Mouse (Mus musculus) CD8-positive naive resting alpha-beta T cell, adult 2 months (primary cell): ENCODE data around the gene Agbl4.

Source experiments
- DNase-seq, 2 experiments: peaks; one replicate each; pipeline ENCODE4 v3.0.0; 2022; ENCODE audit warnings: low read depth in 2 of 2, low spot score in 2 of 2

The Agbl4 gene

DNA sequence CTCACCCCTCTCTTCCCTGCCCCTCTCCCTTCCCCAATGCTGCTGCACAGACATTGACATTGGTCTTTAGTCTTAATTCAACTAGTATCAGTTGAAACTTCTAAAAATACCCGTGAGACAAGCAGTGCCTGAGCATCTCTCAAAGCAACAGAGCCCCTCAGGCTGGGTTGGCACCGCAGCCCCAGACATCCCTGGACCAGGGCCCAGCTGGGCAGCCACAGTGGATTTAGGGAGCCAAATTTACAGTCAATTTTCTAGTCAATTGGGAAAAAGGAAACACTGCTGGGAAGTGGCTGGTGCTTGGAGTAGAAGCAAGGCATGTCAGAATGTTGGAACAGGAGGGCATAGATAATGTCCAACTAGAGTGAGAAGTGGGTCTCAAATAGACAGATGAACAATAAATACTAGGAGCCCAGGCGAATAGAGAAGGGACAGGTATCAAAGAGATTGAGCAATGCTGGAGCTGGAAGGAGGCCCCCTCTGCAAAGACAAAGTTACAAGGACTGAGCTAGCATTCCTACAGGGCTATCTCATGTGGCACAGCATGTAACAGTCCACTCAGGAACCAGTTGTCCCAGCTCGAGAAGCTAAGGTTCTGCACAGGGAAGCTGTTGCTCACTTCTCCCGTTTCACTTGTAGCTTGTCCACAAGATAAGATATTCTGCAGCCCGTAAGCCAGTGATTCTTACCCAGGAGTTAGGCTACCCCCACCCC, 1247.8 kb downstream of the Agbl4 start:
- DNase-seq: no peak

DNA sequence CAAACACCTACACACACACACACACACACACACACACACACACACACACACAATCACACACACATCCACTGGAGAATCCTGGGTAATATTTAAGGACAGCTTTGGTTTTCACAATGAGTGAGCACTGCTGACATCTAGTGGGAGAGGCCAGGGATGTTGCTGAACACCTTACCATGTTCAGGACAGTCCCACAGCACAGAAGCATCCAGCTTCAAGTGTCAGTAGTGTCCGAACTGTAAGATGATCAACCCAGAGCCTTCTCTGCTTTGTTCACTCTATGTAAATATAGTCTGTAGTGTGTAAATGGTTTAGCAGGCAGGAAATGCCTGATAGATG, 1248.3 kb downstream of the Agbl4 start:
- DNase-seq: no peak

DNA sequence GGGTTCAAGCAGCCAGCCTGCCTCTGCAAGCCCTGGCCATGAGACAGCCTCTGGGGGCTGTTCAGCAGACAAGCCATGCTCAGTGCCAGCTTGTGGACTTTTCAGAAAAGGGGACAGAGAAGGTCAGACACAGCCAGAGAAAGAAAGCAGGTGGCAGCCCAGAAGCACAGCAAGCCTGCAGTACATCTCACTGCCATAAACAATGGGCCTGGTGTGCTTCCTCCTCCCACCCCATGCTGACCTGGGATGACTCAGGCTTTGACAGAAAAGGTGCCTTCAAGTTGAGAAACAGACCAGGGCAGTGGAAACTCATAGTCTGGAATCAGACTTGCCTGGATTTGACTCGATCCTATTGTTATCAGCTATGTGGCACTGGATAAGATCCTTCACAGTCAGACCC, 1256.0 kb downstream of the Agbl4 start:
- DNase-seq: no peak

DNA sequence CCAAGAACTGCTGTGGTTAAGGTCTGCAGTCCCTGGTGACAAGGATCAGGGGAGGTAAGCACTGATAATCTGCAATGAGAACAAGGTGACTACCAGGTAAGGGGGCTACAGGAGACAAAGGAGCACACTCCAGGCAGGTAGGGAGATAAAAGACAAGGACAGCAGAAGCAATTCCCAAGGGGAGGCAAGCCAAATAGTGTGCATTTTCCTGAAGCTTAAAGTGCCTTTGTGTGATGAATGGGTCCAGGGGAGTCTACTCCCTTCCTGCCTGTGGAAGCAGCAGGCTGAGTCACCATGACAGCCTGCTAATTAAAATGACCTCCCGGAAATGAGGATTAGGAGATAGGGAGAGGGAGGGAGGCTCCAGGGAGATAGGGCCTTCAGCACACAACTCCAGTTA, 1266.3 kb downstream of the Agbl4 start:
- DNase-seq: no peak

DNA sequence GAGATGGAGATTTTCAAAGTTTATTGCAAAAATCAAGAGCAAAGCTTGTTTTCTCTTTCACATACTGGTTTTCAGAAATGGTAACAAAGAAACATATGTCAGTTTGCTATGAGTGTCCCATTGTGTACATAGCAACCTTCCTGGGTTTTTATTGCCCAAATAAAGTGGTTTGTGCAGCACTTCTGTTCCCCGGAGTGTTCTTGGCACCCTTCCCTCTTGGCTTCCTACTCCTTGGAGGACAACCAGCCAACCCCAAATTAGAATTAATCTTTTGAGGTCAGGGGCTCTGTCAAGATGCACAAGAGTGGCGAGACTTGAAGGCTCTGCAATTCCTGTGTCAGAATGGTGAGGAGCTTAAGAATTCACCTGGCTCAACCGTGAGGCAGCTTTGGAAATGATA, 1266.7 kb downstream of the Agbl4 start:
- no peak for DNase-seq

DNA sequence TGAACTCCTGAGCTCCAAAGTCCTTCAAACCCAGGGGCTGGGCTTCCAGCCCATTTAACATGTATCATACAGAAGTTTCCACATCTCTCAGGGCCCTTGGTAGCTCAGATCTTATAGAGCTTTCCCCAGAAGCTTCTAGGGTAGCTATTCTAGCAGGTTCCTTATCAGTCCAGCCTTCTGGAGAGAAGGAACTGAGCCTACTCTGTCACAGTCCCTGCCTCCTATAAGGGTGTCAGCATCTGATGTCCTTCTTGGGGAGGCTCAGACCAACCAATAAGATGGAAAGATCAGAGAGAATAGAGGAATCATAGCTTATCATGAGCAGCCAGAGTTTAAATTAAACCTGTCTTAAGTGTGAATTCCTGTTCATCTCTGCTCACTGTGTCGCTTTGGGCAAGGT, 1269.3 kb downstream of the Agbl4 start:
- no peak for DNase-seq

DNA sequence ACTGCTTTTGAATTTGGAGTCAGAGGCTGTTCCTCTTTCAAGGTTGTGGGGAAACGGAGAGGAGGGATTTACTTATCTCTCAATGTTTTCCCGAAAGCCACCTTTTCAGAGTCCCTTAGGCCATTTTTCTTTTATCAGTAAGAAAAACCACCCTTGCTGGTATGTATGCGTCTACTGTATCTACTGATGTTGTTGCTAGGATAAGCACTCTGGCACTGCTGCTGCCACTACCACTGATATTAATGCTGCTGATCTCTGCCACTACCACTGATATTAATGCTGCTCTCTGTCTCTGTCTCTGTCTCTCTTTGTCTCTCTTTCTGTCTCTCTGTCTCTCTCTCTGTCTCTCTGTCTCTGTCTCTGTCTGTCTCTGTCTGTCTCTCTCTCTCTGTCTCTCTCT, 1271.9 kb downstream of the Agbl4 start:
- no peak for DNase-seq

DNA sequence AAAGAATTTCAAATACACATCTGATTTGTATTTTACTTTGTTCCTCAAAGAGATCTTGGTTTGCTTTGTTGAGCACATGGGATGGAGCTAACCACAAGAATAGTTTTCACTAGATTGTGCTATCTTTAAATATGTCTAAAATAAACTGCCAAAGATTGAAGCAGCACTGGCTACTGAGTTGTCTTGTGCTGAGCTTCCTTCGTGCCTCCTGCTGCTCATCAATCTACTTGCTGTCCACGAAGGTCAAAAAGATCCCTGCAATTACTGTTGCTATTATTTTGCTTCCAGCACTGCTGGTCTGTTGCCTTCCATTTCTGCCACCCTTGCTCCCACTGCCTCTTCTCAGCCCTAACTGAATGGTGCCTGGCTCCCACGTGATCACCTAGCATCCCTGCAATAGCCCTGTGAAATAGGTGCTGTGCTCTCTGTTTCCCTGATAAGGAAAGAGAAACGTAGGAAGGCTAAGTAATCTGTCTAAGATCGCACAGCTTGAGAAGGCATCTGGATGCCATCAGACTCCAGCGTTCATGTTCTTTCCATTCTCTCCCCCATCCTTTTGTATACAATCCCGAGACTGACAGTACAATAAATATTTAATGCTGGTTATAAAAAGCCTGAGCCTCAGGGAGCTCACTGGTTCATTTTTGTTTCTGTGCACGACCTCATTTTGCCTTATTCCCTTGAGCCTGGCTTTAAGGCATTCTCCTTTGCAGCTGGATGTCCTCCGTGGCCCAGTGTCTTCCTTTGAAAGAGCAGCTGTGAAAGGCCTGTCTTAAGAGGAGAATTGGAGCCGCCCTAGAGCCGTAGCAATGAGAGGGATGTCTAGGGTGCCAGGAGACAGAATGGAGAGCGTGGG, 1273.3 kb downstream of the Agbl4 start:
- no peak for DNase-seq

DNA sequence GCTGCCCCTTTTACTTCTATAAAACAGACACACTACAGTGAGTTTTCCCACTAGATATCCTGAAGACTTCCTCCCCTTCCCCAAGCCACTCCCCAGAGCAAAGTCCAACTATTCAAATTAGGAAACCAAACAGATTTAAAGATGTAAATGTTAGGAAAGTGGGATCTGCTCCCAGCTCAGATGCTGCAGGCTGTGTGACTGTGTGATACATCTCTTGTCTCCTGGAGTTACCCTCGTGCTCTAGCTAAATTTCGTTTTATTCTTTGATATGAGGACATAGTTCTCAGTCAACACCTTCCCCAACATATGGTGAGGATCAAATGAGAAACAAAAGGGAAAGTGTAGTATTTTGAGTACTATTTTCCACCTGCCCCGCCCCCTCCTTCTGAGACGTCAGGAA, 1274.0 kb downstream of the Agbl4 start:
- no peak for DNase-seq

DNA sequence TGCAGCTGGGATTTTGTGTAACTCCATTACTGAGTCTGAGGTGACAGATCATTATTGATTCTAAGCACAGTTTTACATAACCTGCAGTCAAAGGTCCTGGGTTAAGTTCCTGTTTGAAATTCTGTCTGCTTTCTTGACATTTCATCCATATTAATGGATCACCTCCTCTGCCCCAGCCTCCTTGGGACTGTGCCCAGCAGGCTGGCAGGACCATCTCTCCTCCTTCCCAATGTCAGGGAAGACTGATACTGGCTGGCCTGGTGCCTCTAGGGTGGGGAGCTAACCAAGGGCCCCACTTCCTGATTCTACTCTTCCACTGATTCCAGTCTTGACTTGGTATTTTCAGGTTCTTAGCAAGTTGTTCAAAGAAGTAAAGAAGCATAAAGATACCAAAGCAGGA, 1276.4 kb downstream of the Agbl4 start:
- no peak for DNase-seq

DNA sequence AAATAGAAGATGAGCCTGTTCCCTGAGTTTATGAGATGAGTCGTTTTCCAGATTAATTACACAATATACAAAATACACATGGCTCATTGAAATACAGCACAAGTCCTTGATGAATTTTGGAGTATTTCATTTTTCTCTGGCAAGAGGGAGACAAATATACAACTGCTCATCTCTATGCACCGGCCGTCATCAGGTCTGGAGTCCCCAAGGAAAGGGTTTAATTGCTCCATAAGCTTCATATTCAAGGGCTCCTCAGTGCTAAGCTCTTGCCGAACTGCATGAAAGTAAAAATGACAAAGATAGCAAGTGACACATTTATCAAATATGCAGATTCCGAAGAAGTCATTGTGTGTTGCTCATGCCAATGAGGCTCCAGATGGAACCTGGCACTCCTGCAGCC, 1284.5 kb downstream of the Agbl4 start:
- no peak for DNase-seq

DNA sequence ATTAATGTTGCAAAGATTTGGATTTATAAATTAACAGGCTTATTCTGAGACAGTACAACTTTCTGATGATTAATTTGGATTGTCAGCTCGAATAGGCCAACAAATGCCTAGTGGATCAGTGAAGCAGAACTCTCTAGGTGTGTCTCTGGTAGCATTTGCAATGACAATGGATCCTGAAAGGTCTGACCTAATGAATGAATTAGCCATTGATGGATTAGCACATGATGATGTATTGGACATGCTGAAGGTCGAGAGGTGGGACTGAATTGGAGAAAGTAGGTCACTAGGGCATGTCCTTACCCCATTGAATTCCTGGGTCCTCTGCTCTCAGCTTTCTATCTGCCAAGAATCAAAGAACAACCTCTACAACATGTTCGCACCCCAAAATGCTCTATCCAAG, 1285.3 kb downstream of the Agbl4 start:
- DNase-seq: no peak

DNA sequence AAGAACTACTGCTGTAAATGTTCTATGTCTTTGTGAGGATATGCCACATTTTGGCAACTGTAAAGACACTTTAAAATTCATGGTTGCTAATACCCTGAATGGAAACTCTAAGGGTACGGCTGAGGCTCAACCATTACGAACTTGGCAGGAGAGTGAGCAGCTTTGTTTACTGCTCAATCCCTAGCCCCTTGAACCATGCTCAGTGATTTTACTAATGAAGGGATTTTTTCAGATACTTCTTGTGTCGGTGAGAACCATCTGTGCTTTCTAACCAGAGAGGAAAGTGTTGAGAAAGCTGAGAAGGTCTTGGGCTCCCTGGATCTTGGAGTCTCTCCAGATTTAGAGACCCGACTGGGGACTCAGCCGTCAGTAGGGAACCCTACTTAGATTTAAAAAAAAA, 1286.4 kb downstream of the Agbl4 start:
- DNase-seq: no peak

DNA sequence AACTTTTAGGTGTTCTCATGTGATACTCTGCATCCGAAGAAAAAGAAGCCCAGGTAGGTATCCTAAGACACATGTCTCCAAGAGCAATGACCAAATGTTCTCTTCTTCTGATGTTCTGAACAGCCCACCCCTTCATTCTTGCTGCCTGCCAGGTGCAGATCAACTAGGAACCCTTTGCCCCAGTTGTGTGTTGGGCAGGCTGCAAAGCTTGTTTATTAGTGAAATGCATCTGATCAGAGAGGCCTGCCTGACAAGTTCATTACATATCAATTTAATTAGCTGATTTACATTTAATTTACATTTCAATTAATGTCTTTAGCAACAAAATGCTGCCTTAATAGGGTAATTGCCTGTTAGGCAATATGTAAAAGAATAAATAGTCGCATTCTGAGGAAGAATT, 1288.5 kb downstream of the Agbl4 start:
- no peak for DNase-seq

DNA sequence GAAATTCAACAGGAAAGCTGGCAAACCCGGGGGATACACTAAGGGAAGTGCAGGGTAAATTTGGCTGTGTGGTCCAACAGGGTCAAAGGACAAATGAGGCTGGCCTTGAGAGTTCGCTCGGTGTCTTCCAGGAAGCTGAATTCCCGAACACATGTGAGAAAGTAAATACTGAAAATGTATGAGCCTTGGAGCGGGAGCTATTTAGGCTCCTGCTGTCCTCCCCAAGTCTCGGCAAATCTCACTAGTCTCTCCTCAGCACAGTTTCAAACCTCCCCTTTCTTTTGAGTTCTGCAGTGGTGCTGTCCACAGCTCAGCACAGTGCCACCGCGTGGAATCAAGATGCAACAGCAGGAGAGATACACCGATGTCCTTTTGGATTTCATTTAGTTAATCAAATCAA, 1289.5 kb downstream of the Agbl4 start:
- peak; percentile 3 to 46 for DNase-seq

DNA sequence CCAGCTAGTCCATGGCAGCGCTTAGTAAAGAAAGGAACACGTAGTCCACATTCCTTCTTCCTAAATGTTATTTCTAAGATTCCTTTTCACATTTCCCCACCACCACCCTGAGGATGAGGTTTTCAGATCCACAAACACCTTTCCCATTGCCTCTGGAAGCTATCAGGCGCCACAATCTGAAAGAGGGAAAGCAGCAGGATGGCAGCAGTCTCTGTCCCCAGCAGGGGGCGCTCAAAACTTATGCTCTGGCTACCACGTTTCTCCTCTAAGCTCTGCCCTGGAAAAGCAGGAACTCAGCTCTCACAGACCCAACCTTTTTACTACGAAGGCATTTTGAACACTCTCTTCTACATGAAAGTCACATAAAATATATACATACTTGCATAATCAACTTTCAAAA, 1290.2 kb downstream of the Agbl4 start:
- DNase-seq: peak; percentile 51 to 62

DNA sequence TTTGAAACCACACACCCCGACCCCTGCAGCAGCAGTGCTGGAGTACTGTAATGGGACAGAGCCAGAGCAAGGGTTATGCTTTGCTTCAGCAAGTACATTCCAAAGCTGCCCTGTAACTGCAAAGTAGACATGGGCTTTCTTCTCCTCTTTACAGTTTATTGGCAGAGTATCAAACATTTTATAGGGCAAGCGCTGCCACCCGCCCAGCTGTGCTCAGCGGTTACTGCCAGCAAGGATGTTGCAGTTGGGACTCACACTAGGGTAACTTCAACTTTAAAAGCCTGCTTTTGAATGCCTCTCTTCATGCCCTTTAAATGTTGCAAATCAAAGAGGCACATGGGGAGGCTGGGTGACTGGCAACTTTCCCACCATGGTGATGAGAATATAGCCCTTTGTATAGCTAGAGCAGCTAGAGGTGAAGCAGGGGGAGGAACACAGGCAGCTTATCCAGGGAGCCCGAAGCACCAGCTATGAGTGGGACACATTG, 1293.6 kb downstream of the Agbl4 start:
- no peak for DNase-seq

DNA sequence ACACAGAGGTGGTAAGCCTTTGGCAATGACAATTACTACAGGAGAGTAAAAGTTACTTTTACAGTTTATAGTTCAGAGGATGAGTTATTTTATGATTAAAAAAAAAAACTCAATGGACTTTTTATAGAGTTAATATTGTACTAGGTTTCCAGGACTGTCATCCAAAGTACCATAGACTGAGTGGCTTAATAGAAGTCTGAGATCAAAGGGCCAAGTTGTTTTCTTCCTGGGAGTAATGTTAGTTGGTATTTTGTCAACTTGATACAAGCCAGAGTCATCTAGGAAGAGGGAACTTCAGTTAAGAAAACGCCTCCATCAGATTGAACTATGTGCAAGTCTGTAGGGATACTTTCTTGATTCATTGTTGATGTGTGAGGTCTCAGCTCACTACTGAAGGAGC, 1303.9 kb downstream of the Agbl4 start:
- no peak for DNase-seq

DNA sequence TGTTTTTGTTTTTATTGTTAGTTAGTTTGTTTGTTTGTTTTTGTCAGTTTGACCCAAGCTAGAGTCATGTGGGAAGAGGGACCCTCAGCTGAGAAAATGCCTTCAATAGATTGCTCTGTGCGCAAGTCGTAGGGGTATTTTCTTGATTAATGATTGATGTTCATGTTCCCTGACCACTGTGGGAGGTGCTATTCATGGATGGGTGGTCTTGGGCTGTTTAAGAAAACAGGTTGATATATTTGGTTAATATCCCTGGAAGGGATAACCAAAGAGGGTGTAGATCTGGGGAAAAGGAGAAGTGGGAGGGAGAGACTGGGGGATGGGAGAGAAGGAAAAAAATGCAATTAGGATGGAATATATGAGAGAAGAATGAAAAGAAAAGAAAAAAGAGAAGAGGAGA, 1306.7 kb downstream of the Agbl4 start:
- no peak for DNase-seq

DNA sequence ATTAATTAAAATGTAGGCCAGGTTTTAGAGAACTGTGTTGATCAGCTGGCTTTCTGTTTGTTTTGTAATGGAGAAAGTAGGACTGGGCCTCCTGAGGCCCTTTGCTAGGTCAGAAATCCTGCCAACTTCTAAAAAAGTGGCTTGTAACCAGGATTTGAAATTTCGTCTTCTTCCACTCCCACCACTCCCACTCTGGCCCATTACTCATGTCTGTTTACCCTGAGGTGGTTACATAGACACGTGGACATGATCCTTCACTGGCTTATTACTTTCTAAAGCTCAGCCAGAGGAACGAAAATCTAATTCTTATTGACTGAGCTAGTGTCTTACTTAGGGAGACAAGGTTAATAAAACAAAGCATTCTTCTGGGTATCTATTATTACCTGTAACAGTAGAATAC, 1307.5 kb downstream of the Agbl4 start:
- no peak for DNase-seq
